Mouse (Mus musculus) neural tube, embryonic 12.5 days (tissue): ENCODE measurements around the gene Myct1. TPM values are rescaled to one million over a fixed set of nuclear protein-coding genes. Genes with fewer than 3 reads are reported as not detected.

Experiments
- ATAC-seq: fragments of 200-750 bp; cut with Nextera tagmentation; 2 replicates; pipeline ENCODE4 v1.8.0; 2017; ENCODE audit warnings: low read depth, mild to moderate bottlenecking, moderate TSS enrichment, moderate library complexity; ENCODE audit not compliant: low FRiP score
- H3K27ac ChIP-seq: fragments of 300-500 bp; sonication (generic); 2 replicates; pipeline ENCODE4 v1.5.1; 2016
- H3K27me3 ChIP-seq: fragments of 300-500 bp; sonication (generic); replicated peaks from 2 replicates; pipeline ENCODE4 v1.6.1; 2016; ENCODE audit warnings: mild to moderate bottlenecking
- H3K36me3 ChIP-seq: fragments of 300-500 bp; sonication (generic); 2 replicates; pipeline ENCODE4 v1.6.1; 2016; ENCODE audit warnings: mild to moderate bottlenecking
- H3K4me1 ChIP-seq: fragments of 300-500 bp; sonication (generic); 2 replicates; pipeline ENCODE4 v1.6.1; 2016
- H3K4me2 ChIP-seq: fragments of 300-500 bp; sonication (generic); replicated peaks from 2 replicates; pipeline ENCODE4 v1.6.1; 2016; ENCODE audit warnings: mild to moderate bottlenecking
- H3K4me3 ChIP-seq: fragments of 300-500 bp; sonication (generic); 2 replicates; pipeline ENCODE4 v1.5.1; 2016
- H3K9ac ChIP-seq: fragments of 300-500 bp; sonication (generic); 2 replicates; pipeline ENCODE4 v1.6.1; 2016; ENCODE audit warnings: mild to moderate bottlenecking
- H3K9me3 ChIP-seq: fragments of 300-500 bp; sonication (generic); 2 replicates; pipeline ENCODE4 v1.6.1; 2016; ENCODE audit warnings: mild to moderate bottlenecking
- WGBS: fragments of 180-500 bp; shearing (Covaris S2); methylation state at CpG from one replicate; pipeline ENCODE4 v1.1.7; 2016; 5-methylcytosine and 5-hydroxymethylcytosine counted together
- polyA plus RNA-seq: library from polyadenylated mRNA; unstranded; fragments of >200 nt; fragmentation: Nextera tagmentation; extraction: Ambion mirVana; gene quantifications from 2 replicates; pipeline ENCODE4 v1.2.1, GENCODE M21; 2016

Myct1 gene
- polyA plus RNA-seq, 1 experiment from 2014 or later, result 2.2 TPM

- no peak overlapping the region for H3K9ac ChIP-seq
- H3K27ac ChIP-seq, result no peak overlapping the region
- no peaks in the 10 kb centered on the region for H3K9me3 ChIP-seq
- H3K4me2 ChIP-seq, result no peak overlapping the region
- H3K4me3 ChIP-seq, result no peak overlapping the region
- 83% methylated on average over 4 of the region's 4 CpGs for WGBS
- H3K27me3 ChIP-seq, result no peaks in the 10 kb centered on the region
- no peaks in the 10 kb centered on the region for H3K36me3 ChIP-seq
- ATAC-seq, result no peak
- no peaks in the 10 kb centered on the region for H3K4me1 ChIP-seq
These were observed 40.2 kb downstream of the Myct1 start for GRCm38 (mm10) chr10:5633672-5634200.

- H3K4me1 ChIP-seq, result no peaks in the 10 kb centered on the region
- no peak for ATAC-seq
- no peaks in the 10 kb centered on the region for H3K9me3 ChIP-seq
- H3K4me3 ChIP-seq, result no peak overlapping the region
- H3K4me2 ChIP-seq, result no peak overlapping the region
- 47% methylated on average over 1 of the region's 1 CpGs for WGBS
- H3K36me3 ChIP-seq, result no peaks in the 10 kb centered on the region
- no peak overlapping the region for H3K9ac ChIP-seq
- H3K27me3 ChIP-seq, result no peaks in the 10 kb centered on the region
- no peak overlapping the region for H3K27ac ChIP-seq
These were observed 40.8 kb downstream of the Myct1 start for GRCm38 (mm10) chr10:5634336-5634735.

GRCm38 (mm10) chr10:5637322-5637721 is 43.7 kb downstream of the Myct1 start:
- no peaks in the 10 kb centered on the region for H3K27me3 ChIP-seq
- H3K4me3 ChIP-seq, result no peak overlapping the region
- no peak overlapping the region for H3K9ac ChIP-seq
- H3K27ac ChIP-seq, result no peak overlapping the region
- no peaks in the 10 kb centered on the region for H3K9me3 ChIP-seq
- H3K4me1 ChIP-seq, result no peaks in the 10 kb centered on the region
- no peak for ATAC-seq
- no peak overlapping the region for H3K4me2 ChIP-seq
- WGBS, result 85% methylated on average over 4 of the region's 4 CpGs
- H3K36me3 ChIP-seq, result no peaks in the 10 kb centered on the region

- H3K9me3 ChIP-seq, result no peaks in the 10 kb centered on the region
- H3K9ac ChIP-seq, result no peak within 1 kb of the TSS
- H3K4me1 ChIP-seq, result no peaks in the 10 kb centered on the region
- no peak within 1 kb of the TSS for H3K4me2 ChIP-seq
- H3K4me3 ChIP-seq, result no peak within 1 kb of the TSS
- no peaks in the 10 kb centered on the region for H3K27me3 ChIP-seq
- H3K36me3 ChIP-seq, result no peaks in the 10 kb centered on the region
- ATAC-seq, result no peak
- WGBS, result 31% methylated on average over 8 of the region's 8 CpGs
- no peak within 1 kb of the TSS for H3K27ac ChIP-seq
These were observed 45.5 kb downstream of the Myct1 start, which contains the start of gene Vip for GRCm38 (mm10) chr10:5639112-5639511. Gene Vip (plus strand): TSS chr10:5639218.

Other genes starting within 250 kb of the Myct1 start
- gene Syne1, start 42.3 kb upstream of the Myct1 start, polyA plus RNA-seq, result 5.3 and 5.9 TPM in 2 replicates
- 0.38 and 0.61 TPM in 2 replicates for gene Vip, start 45.4 kb downstream of the Myct1 start, polyA plus RNA-seq
- 45.4 and 50.4 TPM in 2 replicates for gene Fbxo5, start 211.8 kb downstream of the Myct1 start, polyA plus RNA-seq
- 13.0 and 15.7 TPM in 2 replicates for gene Mtrf1l, start 230.1 kb downstream of the Myct1 start, polyA plus RNA-seq